Mouse (Mus musculus) kidney, postnatal 0 days (tissue): ENCODE results near the gene Pde4d. TPM values are rescaled to one million over a fixed set of nuclear protein-coding genes. Genes with fewer than 3 reads are reported as not detected.

ENCODE experiments used
- ATAC-seq: fragments of 200-750 bp; cut with Nextera tagmentation; replicated peaks from 2 replicates; pipeline ENCODE4 v1.8.0; 2017; ENCODE audit warnings: low read depth, moderate number of reproducible peaks, moderate TSS enrichment, moderate library complexity; ENCODE audit not compliant: low FRiP score
- DNase-seq: peaks from one replicate; pipeline ENCODE4 v3.0.0-alpha.2; 2016; ENCODE audit warnings: low spot score
- H3K27ac ChIP-seq: fragments of 300-500 bp; sonication (generic); 2 replicates; pipeline ENCODE4 v1.5.1; 2014; ENCODE audit warnings: mild to moderate bottlenecking
- H3K27me3 ChIP-seq: fragments of 300-500 bp; sonication (generic); 2 replicates; pipeline ENCODE4 v1.6.1; 2014; ENCODE audit warnings: low read length, mixed read lengths; ENCODE audit not compliant: insufficient read depth
- H3K36me3 ChIP-seq: fragments of 300-500 bp; sonication (generic); 2 replicates; pipeline ENCODE4 v1.6.1; 2014; ENCODE audit warnings: low read length, mixed read lengths; ENCODE audit not compliant: insufficient read depth
- H3K4me1 ChIP-seq: fragments of 300-500 bp; sonication (generic); replicated peaks from 2 replicates; pipeline ENCODE4 v1.6.1; 2014; ENCODE audit warnings: antibody characterized with exemption, low read length, mixed read lengths; ENCODE audit not compliant: insufficient read depth
- H3K4me2 ChIP-seq: fragments of 300-500 bp; sonication (generic); 2 replicates; pipeline ENCODE4 v1.6.1; 2014; ENCODE audit warnings: mild to moderate bottlenecking, low read length, moderate library complexity, mixed read lengths
- H3K4me3 ChIP-seq: fragments of 300-500 bp; sonication (generic); replicated peaks from 2 replicates; pipeline ENCODE4 v1.5.1; 2014; ENCODE audit warnings: low read depth, low read length
- H3K9ac ChIP-seq: fragments of 300-500 bp; sonication (generic); 2 replicates; pipeline ENCODE4 v1.6.1; 2014; ENCODE audit warnings: low read depth, low read length
- H3K9me3 ChIP-seq: fragments of 300-500 bp; sonication (generic); replicated peaks from 2 replicates; pipeline ENCODE4 v1.6.1; 2016; ENCODE audit warnings: low read length, inconsistent platforms, mixed read lengths
- CTCF ChIP-seq: IDR thresholded peaks from 2 replicates; pipeline ENCODE4 v1.5.1; 2016; ENCODE audit warnings: antibody characterized with exemption, low read depth, mild to moderate bottlenecking, moderate library complexity
- WGBS: fragments of 180-500 bp; shearing (Covaris S2); extraction: QIAGEN DNeasy Blood & Tissue Kit; methylation state at CpG from one replicate; pipeline ENCODE4 v1.1.7; 2014; 5-methylcytosine and 5-hydroxymethylcytosine counted together
- polyA plus RNA-seq: library from polyadenylated mRNA; unstranded; fragments of >200 nt; fragmentation: Nextera tagmentation; extraction: Ambion mirVana; gene quantifications from 2 replicates; pipeline ENCODE4 v1.2.1, GENCODE M21; 2015

The Pde4d gene
- polyA plus RNA-seq, 1 experiment from 2014 or later = 7.1 TPM

DNA sequence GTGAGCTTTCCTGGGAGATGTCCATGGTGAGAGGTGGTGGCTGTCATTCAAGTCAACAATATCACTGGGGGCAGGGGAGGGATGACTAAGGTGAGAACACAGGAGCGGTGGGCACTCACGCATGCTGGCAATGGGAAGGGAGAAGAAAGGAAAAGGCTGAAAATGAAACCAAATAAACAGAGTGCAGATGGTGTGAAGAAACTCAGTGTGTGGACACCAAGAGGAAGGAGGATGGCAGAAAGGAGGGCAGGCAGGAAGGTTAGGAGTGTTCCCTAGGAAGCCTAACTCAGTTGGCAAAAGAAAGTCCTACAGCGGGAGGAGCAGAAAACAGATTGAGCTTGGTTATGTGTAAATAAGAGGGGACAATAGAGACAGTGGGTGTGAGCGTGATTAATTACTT is 1107.1 kb downstream of the Pde4d start:
- H3K27me3 ChIP-seq = no peaks in the 10 kb centered on the region
- no peak overlapping the region for H3K27ac ChIP-seq
- TF ChIP-seq CTCF = no peak
- no peak overlapping the region for H3K9ac ChIP-seq
- 73% methylated on average over 4 of the region's 4 CpGs for WGBS
- DNase-seq = no peak
- H3K4me2 ChIP-seq = no peak overlapping the region
- no peaks in the 10 kb centered on the region for H3K36me3 ChIP-seq
- H3K4me1 ChIP-seq = no peaks in the 10 kb centered on the region
- H3K4me3 ChIP-seq = no peak overlapping the region
- no peak for ATAC-seq
- no peaks in the 10 kb centered on the region for H3K9me3 ChIP-seq

DNA sequence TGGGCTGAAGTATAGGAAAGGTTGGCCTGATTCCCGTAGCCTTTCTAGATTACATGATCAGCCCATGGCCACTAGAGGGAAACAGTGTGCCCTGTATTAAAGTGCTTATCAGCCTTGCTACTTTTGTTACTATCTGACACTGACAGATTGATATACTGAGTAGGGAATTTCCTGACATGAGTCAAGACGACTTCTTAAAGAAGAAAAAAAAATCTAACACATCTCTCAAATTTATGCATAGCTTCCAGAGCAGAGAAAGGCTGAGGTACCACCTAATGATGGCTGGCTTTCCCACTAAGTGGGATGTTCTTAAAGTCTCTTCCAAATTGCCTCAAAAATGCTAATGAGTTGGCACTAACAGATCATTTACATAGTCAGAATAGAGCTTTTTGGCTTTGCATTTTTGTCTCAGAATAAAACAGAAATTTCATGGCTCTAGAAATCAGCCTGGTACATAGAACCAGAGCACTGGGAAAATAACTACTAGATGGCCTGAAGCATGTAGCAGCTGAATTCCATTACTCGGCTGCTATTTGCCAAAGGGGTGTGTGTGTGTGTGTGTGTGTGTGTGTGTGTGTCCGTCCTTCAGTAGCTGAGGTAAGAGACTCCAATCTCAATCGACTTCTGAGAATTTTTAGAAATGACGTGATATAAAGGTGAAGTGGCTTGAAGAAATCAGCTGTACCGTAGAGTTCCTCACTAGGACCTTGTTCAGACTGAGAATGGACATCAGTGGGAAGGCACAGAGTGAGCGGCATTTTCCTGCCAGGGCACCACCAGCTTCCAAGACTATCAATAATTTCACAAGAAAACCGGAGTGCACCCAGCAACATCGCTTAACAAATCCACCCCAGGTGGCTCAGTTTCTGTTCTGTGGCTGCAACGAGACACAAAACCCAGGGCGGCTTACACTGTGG is 1108.9 kb downstream of the Pde4d start:
- Histone ChIP-seq H3K9me3 (no peaks in the 10 kb centered on the region), H3K4me1 (no peaks in the 10 kb centered on the region), H3K27me3 (no peaks in the 10 kb centered on the region), H3K36me3 (no peaks in the 10 kb centered on the region), H3K27ac (no peak overlapping the region), H3K9ac (no peak overlapping the region), H3K4me3 (no peak overlapping the region), H3K4me2 (no peak overlapping the region)
- WGBS = 78% methylated on average over 12 of the region's 12 CpGs
- TF ChIP-seq CTCF = peak; percentile 82
- ATAC-seq (no peak), DNase-seq (peak; percentile 69)

DNA sequence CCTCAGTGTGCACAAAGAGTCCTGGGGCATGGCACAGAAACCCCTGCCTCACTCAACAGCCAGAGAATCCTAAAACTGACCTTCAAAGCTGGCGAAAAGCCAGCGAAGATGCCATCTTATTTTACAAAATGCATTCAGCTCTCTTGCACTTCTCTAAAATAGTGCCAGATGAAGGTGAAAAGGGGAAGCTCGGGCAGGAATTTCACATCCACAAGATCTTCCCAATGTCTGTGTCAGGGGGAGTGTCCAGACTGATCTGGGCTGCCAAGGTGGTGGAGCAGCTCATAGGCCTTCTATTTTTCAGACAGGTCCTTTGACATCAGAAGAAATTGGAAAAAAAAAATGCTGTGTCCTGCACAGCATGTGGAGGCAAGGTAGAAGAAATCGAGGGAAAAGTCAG is 1110.5 kb downstream of the Pde4d start:
- Histone ChIP-seq H3K27me3 (no peaks in the 10 kb centered on the region), H3K36me3 (no peaks in the 10 kb centered on the region), H3K4me1 (no peaks in the 10 kb centered on the region), H3K9me3 (no peaks in the 10 kb centered on the region), H3K27ac (no peak overlapping the region), H3K9ac (no peak overlapping the region), H3K4me2 (no peak overlapping the region), H3K4me3 (no peak overlapping the region)
- TF ChIP-seq CTCF = no peak
- ATAC-seq (no peak), DNase-seq (no peak)
- WGBS = 87% methylated on average over 4 of the region's 4 CpGs

DNA sequence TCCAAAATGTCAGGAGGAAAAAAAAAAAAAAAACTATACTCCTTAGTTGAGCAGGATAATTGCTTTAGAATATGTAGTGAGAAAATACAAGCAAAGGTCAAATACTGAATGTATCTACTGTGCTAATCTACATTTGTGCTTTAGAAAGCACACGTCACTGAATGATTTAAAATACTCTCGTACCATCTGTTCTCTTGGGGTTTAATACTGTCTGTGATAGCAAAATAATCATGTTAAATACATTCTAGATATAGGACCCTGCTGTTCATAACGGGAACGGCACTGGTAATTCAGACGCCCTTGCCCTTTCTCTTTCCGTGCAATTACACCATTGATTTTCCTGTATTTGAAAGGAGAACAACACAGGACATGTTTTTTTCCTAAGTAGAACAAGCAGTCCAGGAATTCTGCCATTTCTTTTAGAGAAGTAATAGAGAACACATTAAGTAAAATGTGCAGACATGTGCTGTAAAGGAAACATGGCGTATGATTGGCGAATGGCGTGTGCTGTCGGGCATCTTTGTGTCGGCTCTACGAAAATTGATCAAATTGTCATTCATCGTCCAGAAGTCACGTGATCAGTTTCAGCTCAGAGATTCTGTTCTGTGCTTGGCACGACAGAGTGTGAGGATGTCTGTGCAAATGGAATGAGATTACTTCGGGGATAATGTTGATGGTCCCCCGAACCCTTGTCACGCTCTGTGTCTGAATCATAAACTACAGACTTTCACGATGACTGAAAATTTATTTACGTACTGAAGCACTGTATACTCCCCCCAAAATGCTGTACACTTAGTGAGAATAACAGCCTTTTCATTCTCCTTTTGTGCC is 1119.1 kb downstream of the Pde4d start:
- ATAC-seq (no peak), DNase-seq (no peak)
- H3K4me1 ChIP-seq = no peaks in the 10 kb centered on the region
- no peaks in the 10 kb centered on the region for H3K36me3 ChIP-seq
- TF ChIP-seq CTCF = no peak
- no peak overlapping the region for H3K4me3 ChIP-seq
- H3K9ac ChIP-seq = no peak overlapping the region
- H3K27ac ChIP-seq = no peak overlapping the region
- H3K27me3 ChIP-seq = no peaks in the 10 kb centered on the region
- WGBS = 90% methylated on average over 20 of the region's 20 CpGs
- no peaks in the 10 kb centered on the region for H3K9me3 ChIP-seq
- no peak overlapping the region for H3K4me2 ChIP-seq

DNA sequence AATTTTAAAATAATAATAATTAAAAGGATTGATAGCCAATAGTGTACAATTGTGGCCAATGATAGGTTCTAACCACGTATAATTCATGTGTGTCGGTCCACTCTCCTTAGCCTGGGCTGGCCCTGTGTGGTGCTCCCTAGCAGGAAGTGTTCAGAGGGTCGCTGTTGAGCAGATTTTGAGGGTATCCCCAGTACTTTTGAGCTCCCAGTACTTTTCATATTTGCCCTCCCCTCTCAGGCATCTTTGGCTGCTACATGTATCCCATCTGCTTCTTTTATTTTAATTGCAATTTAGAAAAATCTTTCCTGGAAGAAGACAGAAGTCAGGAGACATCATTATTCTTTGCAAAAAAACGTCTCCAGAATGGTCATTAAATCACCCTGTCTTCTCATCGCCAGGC is 1119.7 kb downstream of the Pde4d start:
- TF ChIP-seq CTCF = no peak
- DNase-seq = no peak

DNA sequence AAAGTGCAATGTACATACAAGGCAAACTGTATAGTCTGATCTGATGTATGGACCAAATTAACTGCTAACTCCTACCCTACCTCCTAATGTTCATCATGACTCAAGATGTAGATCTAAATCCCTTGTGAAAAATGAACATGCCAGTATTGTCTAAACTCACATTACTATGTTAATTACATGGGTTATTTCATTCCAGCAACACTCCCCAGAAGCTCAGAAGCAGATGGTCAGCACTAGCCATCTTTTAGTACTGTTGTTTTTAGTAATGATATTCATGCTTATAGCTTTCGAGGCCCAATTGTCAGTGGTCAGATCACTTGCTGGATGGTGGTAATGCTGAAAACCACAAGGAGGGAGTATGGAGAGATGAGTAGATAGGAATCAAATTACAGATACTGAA is 1127.0 kb downstream of the Pde4d start:
- Histone ChIP-seq H3K36me3 (no peaks in the 10 kb centered on the region), H3K4me3 (no peak overlapping the region), H3K27me3 (no peaks in the 10 kb centered on the region), H3K4me2 (no peak overlapping the region), H3K9me3 (no peaks in the 10 kb centered on the region), H3K9ac (no peak overlapping the region), H3K27ac (no peak overlapping the region), H3K4me1 (no peaks in the 10 kb centered on the region)
- 62% methylated on average over 1 of the region's 1 CpGs for WGBS
- ATAC-seq (no peak), DNase-seq (no peak)
- no peak for TF ChIP-seq CTCF

More for the DNA sequence above, 1119.7 kb downstream of the Pde4d start:
- ATAC-seq = no peak
- no peaks in the 10 kb centered on the region for H3K4me1 ChIP-seq
- H3K36me3 ChIP-seq = no peaks in the 10 kb centered on the region
- H3K27me3 ChIP-seq = no peaks in the 10 kb centered on the region
- no peak overlapping the region for H3K4me2 ChIP-seq
- no peaks in the 10 kb centered on the region for H3K9me3 ChIP-seq
- no peak overlapping the region for H3K9ac ChIP-seq
- H3K27ac ChIP-seq = no peak overlapping the region
- H3K4me3 ChIP-seq = no peak overlapping the region
- 67% methylated on average over 5 of the region's 5 CpGs for WGBS
